Mouse (Mus musculus) adrenal gland, adult (tissue): ENCODE results near the gene Srgap2.
A peak's percentile ranks its signal among the peaks of the same experiment; 100 is the strongest.

Experiments
- DNase-seq, 2 experiments: peaks; one replicate each; pipeline ENCODE4 v3.0.0; 2022 to 2023; ENCODE audit warnings: low spot score in 1 of 2; ENCODE audit not compliant: inconsistent age in 2 of 2

Gene Srgap2

DNA sequence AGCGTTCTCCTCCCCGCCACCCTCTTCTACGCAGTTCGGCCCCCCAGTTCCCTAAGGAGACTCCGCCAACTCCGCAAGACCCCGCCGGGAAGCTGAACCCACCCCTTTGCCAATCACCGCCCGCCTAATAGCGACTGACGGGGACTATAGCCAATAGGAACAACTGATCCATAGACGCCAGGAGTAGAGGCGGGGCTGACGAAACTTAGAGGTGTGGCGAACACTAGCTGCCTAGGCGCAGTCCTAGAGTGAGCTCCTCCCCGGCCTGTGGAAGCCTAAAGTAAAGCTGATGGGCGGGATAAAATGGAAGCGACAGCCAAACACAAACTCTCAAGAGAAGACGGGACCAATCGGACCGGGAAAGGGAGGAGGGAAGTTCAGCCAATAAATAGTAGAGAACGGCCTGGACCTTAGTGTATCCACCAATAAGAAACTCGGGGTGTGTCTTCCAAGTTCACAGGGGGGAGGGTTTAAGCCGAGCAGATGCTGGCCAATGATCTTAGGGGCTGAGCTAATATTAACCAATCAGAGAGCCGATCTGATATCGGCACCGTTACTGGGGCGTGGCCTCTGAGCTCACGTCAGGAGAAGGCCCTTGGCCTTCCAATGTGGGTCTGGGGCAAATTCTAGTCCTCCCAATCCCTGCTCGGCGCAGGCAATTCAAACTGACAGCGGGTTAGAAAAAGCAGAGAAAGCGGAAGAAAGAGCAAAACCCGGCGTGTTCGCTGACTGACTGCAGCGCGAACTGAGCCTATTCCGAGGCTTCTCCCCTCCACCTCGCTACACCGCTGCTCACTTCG, at the start of gene Srgap2, which contains the start of gene Fam72a:
TSS of gene Srgap2 (minus strand) at position 72 of the 800 bp plus-strand sequence.
TSS of gene Fam72a (plus strand) at position 623 of the 800 bp plus-strand sequence.
- DNase-seq, result peak; percentile 99 to 100

DNA sequence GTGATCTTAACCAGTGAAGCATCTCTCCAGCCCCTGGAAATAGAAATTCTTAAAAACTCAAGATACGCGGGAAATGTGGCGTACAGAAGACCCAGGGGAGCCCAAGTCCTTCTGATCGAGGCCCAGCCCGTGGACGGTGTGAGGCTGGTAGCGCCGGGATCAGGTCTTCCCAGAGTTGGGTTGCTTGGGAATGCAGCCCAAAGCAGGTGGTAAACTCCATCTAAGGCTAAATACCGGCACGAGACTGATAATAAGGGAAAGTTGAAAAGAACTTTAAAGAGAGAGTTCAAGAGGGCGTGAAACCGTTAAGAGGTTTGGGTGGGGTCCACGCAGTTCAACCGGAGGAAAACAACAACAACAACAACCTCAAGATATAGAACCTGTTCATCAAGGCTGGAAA, 46.6 kb upstream of the Srgap2 start:
- no peak for DNase-seq

DNA sequence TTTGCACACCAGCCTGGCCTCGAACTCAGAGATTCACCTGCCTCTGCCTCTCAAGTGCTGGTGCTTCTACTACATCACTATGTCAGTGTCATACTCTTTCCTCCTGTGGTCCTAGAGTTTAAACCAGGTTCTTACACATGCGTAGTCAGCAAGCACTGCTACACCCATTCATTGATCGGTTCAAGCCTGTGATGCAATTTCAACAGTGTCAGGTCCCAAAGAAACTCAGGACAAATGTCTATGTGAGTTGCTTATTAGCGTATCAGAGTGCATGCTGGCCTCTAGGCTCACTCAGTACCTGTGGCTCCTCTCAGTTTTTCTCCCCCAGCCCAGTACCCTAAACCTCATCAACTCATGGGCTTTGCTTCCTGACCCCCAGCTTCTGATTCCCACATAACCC, 43.2 kb upstream of the Srgap2 start:
- no peak for DNase-seq

DNA sequence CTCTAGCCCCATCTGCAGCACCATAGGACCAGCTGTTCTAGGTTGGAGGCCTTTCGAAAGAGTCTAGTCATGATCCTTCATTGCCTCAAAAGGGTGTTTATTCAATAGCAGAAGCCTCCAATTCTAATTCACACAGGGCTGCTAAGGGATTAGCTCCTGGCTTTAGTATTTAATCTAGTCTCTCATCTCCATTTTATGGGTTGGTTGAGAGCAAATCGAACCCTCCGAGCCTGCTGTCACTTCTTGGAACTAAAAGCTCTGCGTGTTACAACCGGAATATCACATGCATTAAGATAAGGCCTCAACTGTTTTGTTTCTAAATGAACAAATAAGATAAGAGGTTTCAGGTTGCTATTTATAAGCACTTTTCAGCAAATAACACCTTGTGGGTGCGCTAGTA, 42.6 kb upstream of the Srgap2 start:
- no peak for DNase-seq

DNA sequence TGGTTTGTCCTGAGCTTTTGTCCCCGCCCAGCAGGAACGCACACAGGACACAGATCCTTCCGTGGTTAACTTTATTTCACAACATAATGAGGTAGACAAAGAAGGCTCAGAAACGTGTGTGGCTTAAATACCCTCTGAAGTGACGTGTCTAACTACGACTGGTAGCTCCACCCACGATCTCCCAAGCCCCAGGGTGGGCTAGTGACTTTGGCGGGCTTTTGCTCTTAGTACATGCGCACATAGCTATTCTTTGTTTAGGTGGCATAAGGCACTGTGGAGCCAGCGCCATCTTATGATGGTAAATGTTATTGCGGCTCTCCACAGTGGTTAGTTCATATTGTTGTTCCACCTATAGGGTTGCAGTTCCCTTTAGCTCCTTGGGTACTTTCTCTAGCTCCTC, 38.9 kb upstream of the Srgap2 start:
- DNase-seq, result peak in 1 of 2 experiments; percentile 63

DNA sequence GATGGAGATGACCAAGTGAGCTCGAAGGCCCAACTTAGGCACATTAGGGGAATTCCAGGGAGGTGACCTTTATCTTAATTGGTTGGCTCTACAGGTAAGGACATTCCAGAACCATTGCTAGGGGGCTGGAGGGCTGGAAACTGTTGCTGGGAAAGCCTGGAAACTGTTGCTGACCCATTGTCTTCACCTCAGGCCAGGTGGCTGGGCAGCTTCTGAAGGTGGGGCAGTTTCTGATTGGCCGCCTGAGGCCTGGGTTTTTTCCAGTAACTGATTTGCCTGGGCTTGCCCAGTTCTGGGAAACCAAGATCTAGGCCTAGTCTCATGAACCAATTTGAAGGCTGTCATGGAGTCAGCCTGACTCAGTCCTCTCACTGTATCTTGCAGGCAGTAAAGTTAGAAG, 34.9 kb upstream of the Srgap2 start:
- no peak for DNase-seq

DNA sequence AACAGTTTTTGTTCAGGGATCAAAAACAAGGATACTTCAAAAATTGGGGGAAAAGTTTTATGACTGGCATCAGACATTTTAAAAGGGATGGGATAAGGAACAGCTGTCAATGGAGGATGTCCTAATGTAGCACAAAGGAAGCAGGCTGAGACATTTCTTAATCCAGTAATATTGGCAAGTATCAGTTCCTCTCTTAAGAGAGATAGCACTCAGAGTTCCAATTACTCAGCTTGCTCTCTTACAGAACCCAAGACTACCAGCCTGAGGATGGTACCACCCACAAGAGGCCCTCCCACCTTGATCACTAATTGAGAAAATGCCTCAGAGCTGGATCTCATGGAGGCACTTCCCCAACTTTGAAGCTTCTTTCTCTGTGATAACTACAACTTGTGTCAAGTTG, 33.3 kb upstream of the Srgap2 start:
- no peak for DNase-seq

DNA sequence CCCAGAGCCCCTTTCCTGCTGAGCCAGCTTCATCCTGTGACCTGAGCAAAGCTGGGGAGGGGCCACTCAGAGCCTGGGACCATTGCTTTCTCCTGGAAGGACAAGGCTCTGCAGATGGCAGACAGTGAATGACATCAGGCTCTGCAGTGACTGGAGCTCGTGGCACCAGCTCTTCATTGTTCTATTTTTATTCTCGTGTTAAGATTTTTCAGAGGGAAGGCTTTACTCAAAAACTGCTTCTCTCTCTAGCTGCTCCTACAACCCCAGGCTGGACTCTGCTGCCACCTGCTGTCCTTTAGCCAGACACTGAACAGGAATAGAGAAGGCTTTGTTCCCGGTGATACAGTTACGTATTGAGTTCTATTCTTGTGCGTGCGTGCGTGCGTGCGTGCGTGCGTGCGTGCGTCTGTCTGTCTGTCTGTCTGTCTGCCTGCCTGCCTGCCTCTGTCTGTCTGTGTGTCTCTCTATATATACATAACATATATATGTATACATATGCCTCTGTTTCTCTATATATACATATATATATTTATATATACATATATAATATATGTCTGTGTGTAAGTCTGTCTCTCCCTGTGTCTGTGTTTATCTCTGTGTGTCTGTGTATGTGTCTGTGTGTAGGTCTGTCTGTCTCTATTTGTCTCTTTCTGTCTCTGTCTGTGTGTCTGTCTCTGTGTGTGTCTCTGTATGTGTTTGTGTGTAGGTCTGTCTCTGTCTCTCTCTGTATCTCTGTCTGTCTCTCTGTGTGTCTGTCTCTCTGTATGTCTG, 28.1 kb upstream of the Srgap2 start:
- DNase-seq, result peak; percentile 79 to 92

DNA sequence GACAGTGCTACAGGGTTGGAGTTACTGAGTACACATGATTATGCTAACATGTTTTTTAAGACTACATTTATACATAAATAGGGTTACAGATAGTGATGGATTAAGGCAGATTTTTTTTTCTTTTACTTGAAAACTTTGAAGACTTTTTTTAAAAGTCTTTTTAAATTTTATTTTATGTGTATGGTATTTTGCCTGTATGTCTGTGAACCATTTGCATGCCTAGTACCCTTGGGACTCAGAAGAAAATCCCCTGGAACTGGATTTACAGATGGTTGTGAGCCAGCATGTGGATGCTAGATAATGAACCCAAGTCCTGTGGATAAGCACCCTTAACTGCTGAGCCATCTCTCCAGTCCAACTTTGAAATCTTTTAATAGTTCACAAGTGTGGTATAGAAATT, 26.3 kb upstream of the Srgap2 start:
- no peak for DNase-seq

DNA sequence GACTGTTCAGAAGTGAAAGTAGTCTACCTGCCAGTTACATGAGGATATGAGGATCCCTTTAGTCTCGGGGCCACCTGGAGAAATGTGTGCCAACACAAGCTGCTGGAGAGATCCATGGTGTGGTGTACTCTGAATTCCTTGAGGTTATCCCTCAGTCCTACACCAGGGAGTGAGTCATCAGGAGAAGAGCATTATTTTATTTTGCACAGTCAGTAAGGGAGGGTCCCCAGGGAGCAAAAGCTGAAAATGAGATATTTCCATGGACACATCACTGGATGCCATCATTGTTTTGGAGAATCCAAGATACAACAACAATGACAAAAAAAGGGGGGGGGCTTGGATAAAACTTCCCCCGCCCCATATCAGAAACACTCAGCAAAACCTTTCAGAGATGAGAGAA, 24.8 kb upstream of the Srgap2 start:
- DNase-seq, result no peak

DNA sequence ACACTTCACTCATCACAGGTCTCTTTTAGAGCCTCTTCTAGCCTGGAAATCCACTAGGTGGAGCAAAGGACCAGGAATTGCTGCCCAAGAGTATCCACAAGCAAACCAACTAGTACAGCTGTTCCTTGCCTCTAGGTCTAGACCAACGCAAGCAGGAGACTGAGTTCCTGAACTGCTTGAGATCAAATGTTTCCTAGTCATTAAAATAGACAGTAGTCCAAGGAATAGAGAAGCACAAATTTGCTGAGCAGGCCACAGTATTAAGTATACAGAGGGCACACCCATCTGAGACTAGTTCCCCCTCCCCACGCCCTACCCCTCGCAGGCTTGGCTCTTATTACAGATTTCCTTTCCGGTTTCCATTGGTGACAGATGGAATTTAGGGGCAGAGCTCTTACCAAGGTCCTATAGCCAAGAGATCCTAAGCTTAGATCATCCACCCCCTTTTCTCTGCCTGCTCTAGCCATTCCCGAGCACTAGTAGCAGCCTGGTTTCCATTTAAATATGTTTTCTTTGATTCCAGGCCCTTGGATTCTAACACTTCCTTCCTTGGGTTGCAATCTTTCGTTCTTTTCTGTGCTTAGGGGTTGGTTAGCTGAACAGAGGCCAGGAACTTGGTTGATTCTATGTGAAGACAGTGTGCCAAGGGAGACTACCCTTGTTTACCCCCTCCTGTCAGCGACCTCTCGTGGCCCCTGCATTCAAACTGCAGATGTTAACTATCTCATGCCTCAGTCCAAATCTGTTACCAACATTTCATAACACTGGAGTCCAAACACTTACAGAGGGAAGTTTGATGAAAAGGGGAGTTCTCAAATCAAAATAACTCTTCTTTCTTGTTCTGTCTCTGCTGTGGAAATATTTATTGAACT, 21.6 kb upstream of the Srgap2 start:
- peak; percentile 17 to 59 for DNase-seq

DNA sequence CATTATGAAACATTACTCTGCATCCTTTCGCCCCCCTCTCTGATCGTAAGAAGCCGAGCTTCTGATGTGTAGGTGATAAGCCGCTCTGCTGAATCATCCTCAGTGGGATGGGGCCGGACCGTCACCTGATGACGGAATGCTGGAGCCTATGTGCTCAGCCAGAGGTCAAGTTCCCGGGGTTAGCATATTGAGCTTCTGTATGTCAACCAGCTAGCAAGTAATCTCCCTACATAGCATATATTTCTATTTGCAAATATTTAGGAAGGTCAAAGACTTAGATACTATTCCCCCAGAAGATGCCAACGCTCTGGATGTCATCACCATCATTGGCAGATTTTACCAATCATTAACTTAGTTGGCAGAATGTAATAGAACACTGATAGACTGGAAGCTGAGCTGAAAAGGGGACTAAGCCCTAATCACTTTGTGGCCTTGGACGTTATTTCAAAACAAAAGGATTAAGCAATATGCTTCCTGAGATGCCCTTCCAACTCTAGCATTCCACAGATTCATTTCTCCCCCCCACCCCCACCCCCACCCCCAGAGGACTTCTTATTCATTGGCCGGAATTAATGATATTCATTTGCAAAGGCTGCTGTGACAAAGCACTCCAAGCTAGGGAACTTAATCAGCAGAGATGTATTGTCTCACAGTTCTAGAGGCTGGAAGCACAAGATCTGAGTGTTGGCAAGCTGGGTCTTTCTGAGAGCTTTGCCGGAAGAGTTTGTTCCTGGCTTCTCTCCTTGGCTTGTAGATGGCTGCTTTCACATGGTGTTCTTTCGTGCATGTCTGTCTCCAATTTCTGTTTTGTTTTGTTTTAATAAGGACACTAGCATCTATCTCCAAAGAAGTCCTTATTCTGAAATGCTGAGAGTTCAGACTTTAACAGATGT, 19.9 kb upstream of the Srgap2 start:
- DNase-seq, result peak in 1 of 2 experiments; percentile 59

DNA sequence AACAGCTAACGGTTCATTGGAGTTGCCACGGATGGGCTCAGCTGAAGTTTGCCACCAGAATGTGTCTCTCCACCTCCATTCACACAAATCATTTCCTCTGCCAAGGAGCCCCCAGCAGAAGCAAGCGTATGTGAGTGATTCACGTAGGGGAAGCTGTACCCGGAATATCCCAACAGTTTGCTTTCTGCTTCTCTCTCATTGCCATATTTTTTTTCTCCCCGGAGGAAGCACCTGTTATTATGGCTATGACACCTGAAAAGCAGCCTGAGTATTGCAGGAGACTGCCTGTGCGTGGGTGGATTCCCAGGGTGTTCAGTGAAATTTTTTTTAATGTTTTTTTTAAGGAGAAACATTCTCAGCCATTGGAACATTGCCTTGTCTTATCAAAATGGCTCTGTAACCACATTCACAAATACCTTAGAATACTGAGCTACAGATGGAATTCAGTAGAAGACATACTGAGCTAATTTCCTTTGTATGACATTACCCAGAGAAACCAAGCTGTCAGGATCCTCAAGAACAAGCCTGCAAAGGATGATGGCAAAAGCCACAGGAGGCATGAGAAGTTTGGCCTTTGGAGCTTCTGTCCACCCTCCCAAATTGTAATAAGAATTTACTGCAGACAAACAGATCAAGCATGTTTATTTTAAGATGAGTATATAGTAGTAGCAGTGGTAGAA, 16.9 kb upstream of the Srgap2 start:
- no peak for DNase-seq

DNA sequence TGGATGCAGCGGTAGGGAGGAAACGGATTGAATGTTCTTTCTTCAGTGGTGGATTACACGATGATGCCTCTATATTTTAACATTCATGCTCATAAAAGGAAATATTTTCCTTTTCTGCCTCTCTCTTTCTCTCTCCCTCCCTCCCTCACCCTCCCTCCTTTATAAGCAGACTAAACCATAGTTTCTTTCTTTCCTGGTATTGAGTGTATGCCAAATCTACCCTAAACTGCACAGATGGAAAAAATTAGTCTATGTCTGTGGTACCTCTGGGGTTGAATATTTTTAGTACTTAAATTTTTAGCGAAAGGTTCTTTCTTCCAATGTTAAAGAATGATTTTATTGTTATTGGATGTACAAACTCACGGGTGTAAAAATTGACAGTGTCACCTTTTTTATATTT, 14.8 kb upstream of the Srgap2 start:
- DNase-seq, result no peak

DNA sequence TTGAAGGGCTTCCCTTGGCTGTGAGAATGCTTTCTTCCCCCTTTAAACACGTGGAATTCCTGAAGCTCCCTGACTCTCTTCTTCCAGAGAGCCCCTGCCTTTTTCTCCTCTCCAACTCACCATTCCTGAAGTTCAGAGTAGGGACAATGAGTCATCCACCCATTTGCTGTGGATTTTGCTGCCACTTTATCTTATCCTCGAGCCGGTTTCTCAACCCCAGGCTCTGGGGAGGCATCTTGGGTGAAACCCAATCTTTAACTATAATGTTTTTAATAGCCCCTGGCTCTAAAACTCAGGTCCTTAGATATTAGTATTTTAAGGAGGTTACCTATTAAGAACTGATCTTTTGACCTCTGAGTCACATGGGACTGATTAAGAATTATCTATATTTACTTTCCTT, 14.3 kb upstream of the Srgap2 start:
- DNase-seq, result no peak

DNA sequence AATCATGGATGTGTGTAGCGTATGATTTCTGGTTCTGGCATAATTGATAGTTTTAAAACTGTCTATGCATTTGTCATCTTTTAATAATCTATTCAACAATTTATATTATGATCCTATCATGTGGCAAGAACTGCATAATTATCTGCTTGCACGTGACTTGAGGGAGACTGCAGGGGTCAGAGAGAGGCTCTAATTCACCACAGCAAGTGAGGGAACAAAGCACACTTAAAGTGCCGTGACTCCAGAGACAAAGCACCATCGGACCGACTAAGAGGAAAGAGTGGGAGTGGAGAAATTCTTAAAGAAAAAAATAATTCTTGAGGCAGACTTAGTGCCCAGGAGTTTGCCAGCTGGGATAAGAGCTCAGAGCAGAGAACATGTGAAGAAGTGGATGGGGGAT, 13.6 kb upstream of the Srgap2 start:
- no peak for DNase-seq

DNA sequence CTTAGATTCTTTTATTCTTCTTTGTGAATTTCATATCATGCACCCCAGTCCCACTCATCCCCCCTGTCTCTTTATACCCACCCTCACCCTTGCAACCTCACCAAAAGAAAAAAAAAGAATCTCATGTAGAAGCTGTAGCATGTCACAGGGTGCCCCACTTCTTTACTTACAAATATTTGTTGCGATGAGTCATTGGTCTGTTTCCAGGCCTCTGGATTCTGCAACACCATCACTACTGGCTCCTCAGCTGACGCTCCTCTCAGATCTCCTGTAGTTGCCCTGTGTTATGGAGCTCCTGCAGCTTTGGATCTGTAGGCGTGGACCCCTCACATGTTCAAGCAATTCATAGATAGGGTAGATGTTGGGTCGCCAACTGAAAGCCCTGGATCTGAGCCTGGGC, 12.6 kb upstream of the Srgap2 start:
- peak in 1 of 2 experiments; percentile 66 for DNase-seq

DNA sequence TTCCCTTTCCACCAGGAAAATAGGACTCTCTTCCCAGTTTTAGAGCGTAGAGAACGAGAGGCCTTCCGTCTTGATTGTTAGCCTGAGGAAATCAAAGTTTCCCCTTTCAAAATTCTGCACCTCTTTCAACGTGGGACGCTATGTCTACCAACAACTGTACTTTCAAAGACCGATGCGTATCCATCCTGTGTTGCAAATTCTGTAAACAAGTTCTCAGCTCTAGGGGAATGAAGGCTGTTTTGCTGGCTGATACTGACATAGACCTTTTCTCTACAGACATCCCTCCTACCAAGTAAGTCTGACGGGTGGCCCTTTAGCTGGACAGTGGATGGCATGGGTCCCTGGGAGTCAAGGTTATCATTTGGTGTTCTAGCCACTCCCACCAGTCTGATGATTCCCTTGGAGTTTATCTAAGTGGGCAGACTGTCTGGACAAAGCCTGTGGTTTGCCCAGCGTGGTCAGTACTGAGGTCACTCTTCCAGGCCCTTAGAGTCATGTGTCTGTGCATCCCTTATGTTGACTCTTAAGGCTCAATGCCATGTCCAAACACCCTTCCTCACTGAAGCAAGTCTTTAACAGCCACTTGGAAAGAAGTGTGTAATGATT, 1.5 kb upstream of the Srgap2 start:
- peak; percentile 39 to 74 for DNase-seq

DNA sequence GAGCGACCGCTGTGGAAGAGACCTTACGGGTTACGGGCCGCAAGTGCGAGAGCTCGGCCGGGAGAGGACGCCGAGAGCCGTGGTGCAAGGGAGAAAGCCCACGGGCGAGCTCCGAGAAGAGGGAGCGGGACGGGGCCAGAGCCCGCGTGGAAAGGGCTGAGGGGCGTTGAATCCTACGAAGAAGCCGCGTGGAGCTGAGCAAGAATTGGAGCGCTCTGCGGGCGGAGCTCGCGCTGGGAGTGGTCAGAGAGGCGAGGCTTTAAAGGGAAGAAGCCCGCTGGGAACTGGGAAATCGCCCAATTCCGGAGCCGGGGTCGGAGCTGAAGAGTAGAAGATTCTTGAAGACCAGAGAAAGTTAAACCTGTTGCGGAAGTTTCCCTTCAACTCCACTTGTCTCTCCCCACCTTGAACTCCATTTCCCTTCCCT, 942 bp upstream of the Srgap2 start:
- peak; percentile 82 to 94 for DNase-seq
